Mouse (Mus musculus): ENCODE results near the gene Gpx2. TPM values are rescaled to one million over a fixed set of nuclear protein-coding genes. Genes with fewer than 3 reads are reported as not detected.

Gene Gpx2
- 313 and 370 TPM in 2 replicates for polyA plus RNA-seq (2012; rRNA removed)

GRCm38 (mm10) chr12:76795350-76795749, at the start of gene Gpx2:
Gene Gpx2, minus strand, starts transcription at chr12:76795554.

DNA sequence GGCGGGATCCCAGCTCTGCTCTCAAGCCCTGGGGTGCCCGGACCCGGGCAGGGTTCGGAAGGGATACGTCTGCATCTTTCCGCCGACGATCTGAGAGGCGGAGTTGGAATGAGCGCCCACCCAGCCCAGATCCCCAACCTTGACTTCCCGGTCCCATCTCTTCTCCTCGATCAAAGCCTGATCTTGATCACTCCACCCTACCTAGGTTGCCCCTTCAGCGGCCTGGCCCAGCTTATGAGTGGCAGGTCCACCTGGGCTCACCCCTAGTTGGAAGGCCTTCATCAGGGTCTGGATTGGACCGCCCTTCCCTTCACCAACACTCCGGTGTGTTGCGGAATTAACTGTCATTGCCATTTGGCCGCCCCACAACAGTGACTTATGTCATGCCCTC, 27.3 kb upstream of the Gpx2 start, which contains the start of gene Rab15:
Gene Rab15 (minus strand): TSS at position 258 of the 391 bp plus-strand sequence.

GRCm38 (mm10) chr12:76765354-76765851, 30.0 kb downstream of the Gpx2 start, which contains the start of the genes Churc1 and Fntb:
Gene Churc1, plus strand, starts transcription at chr12:76765538.
Gene Fntb, plus strand, starts transcription at chr12:76765589.

Other genes starting within 250 kb of the Gpx2 start
- gene Sptb, start 85.0 kb downstream of the Gpx2 start, polyA plus RNA-seq (2012; rRNA removed), result 1.1 and 1.2 TPM in 2 replicates
- 11.5 and 13.2 TPM in 2 replicates for gene Churc1, start 30.0 kb downstream of the Gpx2 start, polyA plus RNA-seq (2012; rRNA removed)
- 15.7 and 16.6 TPM in 2 replicates for gene Fntb, start 30.0 kb downstream of the Gpx2 start, polyA plus RNA-seq (2012; rRNA removed)
- gene Rab15, start 27.4 kb upstream of the Gpx2 start, polyA plus RNA-seq (2012; rRNA removed), result 9.9 and 11.6 TPM in 2 replicates
- gene Max, start 166.6 kb upstream of the Gpx2 start, polyA plus RNA-seq (2012; rRNA removed), result 8.9 and 10.1 TPM in 2 replicates

Measured in stomach, adult 2 months (tissue).